Mouse (Mus musculus): ENCODE data around the gene E130208F15Rik.

GRCm38 (mm10) chr7:30289714-30290399, 31.7 kb upstream of the E130208F15Rik start:
- TF ChIP-seq POLR2A (IDR thresholded peaks at IDR 0.05; ENCODE audit: borderline replicate concordance, low read depth, low read length), result no peak
- no peak for TF ChIP-seq CTCF (IDR thresholded peaks at IDR 0.05; ENCODE audit: low read depth, low read length)
